Mouse (Mus musculus) MEL (cell line): ENCODE measurements at regions not wholly inside any gene's neighbourhood (a gene's known extent, or its start where the extent isn't known, plus 50 kb on each side); places are given as distances from the start of the nearest gene placed in this dataset.

ENCODE experiments used
- CTCF ChIP-seq, 3 experiments: IDR thresholded peaks in 2 of 3; conservative IDR thresholded peaks in 1 of 3; 2 replicates each; pipeline ENCODE4 v1.5.1; 2011 to 2012; ENCODE audit warnings: low read length in 3 of 3, low read depth in 2 of 3, mild to moderate bottlenecking in 2 of 3, improper control_type of control experiment in 1 of 3, inconsistent platforms in 1 of 3, mixed read lengths in 1 of 3, moderate library complexity in 1 of 3; ENCODE audit not compliant: control insufficient read depth in 1 of 3, insufficient read depth in 1 of 3, poor library complexity in 1 of 3, severe bottlenecking in 1 of 3
- EP300 ChIP-seq, 2 experiments: IDR thresholded peaks; 2 replicates each; pipeline ENCODE4 v1.6.1; 2011; ENCODE audit warnings: improper control_type of control experiment in 2 of 2, low read length in 2 of 2, low read depth in 1 of 2, mild to moderate bottlenecking in 1 of 2
- MAFK ChIP-seq: IDR thresholded peaks from 2 replicates; pipeline ENCODE4 v1.6.1; 2011; ENCODE audit warnings: low read depth, mild to moderate bottlenecking, low read length, improper control_type of control experiment, borderline replicate concordance
- NELFE ChIP-seq: IDR thresholded peaks from 2 replicates; pipeline ENCODE4 v1.6.1; 2011; ENCODE audit warnings: low read depth, low read length, improper control_type of control experiment
- POLR2A ChIP-seq, 2 experiments: IDR thresholded peaks; 2 replicates each; pipeline ENCODE4 v1.6.1; 2011 to 2012; ENCODE audit warnings: low read length in 2 of 2, mild to moderate bottlenecking in 2 of 2, control low read depth in 1 of 2, improper control_type of control experiment in 1 of 2, low read depth in 1 of 2, moderate library complexity in 1 of 2; ENCODE audit not compliant: control insufficient read depth in 1 of 2, insufficient read depth in 1 of 2, poor library complexity in 1 of 2
- ZC3H11A ChIP-seq: IDR thresholded peaks from 2 replicates; pipeline ENCODE4 v1.6.1; 2012; ENCODE audit warnings: low read depth, mild to moderate bottlenecking, inconsistent platforms, low read length, improper control_type of control experiment

GRCm38 (mm10) chr11:43971886-43972285 lies 70.9 kb upstream of the Adra1b start:
- no peak for TF ChIP-seq ZC3H11A
- TF ChIP-seq POLR2A (IDR thresholded peaks at IDR 0.05; ENCODE audit: control insufficient read depth in 1 of 2, insufficient read depth in 1 of 2, low read depth in 1 of 2, low read length in 2 of 2, poor library complexity in 1 of 2): no peak
- TF ChIP-seq MAFK: no peak
- TF ChIP-seq CTCF (IDR thresholded peaks at IDR 0.05 in 2 of 3, conservative IDR thresholded peaks at IDR 0.05 in 1 of 3; ENCODE audit: control insufficient read depth in 1 of 3, insufficient read depth in 1 of 3, low read depth in 2 of 3, low read length in 3 of 3, poor library complexity in 1 of 3, severe bottlenecking in 1 of 3): no peak
- TF ChIP-seq EP300 (IDR thresholded peaks at IDR 0.05; ENCODE audit: low read depth in 1 of 2, low read length in 2 of 2): no peak
- TF ChIP-seq NELFE: no peak
